Mouse (Mus musculus) brain, adult 10 weeks (tissue): ENCODE measurements around the gene Syap1. TPM values are rescaled to one million over a fixed set of nuclear protein-coding genes. Genes with fewer than 3 reads are reported as not detected.

ENCODE experiments used
- polyA plus RNA-seq: library from polyadenylated mRNA; stranded (reverse); fragments of 350-450 nt; fragmentation: Illumina TruSeq; extraction: RNeasy Lipid Tissue Mini Kit (QIAGEN cat#74804); gene quantifications from one replicate; pipeline ENCODE4 v1.2.3, GENCODE M21; 2015; ENCODE audit warnings: low read depth, low replicate concordance

The Syap1 gene
- polyA plus RNA-seq: 41.7 TPM

GRCm38 (mm10) chrX:162887931-162888511 is at the start of gene Syap1:
Gene Syap1 (minus strand): TSS chrX:162888447.

GRCm38 (mm10) chrX:162900938-162901337 is 12.7 kb upstream of the Syap1 start, which contains the start of gene Ctps2:
Gene Ctps2 (plus strand): TSS chrX:162901238.

GRCm38 (mm10) chrX:162829203-162829708 is 59.0 kb downstream of the Syap1 start, which contains the start of gene Txlng:
Gene Txlng (minus strand): TSS chrX:162829454.

Other genes with a start within 250 kb of the Syap1 start
- 93.3 TPM for gene Reps2, start 244.8 kb downstream of the Syap1 start, polyA plus RNA-seq
- gene Rbbp7, start 128.0 kb downstream of the Syap1 start, polyA plus RNA-seq: 158 TPM
- gene Txlng, start 59.0 kb downstream of the Syap1 start, polyA plus RNA-seq: 19.4 TPM
- 68.5 TPM for gene Ctps2, start 12.8 kb upstream of the Syap1 start, polyA plus RNA-seq
- gene S100g, start 76.2 kb upstream of the Syap1 start, polyA plus RNA-seq: not detected